Mouse (Mus musculus): ENCODE results near the gene Ppp1r14d.

Ppp1r14d gene

GRCm38 (mm10) chr2:119172862-119173576 lies 56.7 kb downstream of the Ppp1r14d start:
- in situ Hi-C loops (cut with MseI, MboI): no loop called here

- in situ Hi-C loops (cut with MseI, MboI): no loop called here
These were observed 57.3 kb downstream of the Ppp1r14d start for GRCm38 (mm10) chr2:119172446-119172845.

- in situ Hi-C loops (cut with MseI, MboI): no loop called here
These were observed 58.1 kb downstream of the Ppp1r14d start for GRCm38 (mm10) chr2:119171574-119171973.

- in situ Hi-C loops (cut with MseI, MboI): no loop called here
These were observed 59.4 kb downstream of the Ppp1r14d start for GRCm38 (mm10) chr2:119170282-119170681.

Data from mouse trophoblast stem cell (cell line).